ENCODE assay signal across 8 mouse cellular contexts in the genomic region with DNA sequence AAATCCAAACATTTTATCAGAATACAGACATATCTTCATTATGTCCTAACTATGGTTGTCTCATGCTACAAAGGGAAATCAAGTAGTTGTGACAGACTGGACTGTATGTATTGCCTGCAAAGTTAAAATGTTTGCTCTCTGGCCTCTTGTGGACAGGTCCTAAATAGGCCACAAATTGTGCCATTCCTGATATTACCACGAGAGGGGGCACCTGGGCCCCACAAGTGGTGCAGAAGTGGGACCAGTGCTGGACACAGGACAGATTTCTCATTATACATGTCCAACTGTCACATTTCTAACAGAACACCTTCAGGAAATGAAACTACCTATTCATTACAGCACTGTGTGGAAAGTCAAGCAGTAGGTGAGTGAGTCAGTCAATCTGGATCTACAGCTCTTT. TPM values are rescaled to one million over a fixed set of nuclear protein-coding genes. Genes with fewer than 3 reads are reported as not detected.
DNase-seq lines count a peak whose midpoint lies in the region; ATAC-seq lines count a peak whose summit lies in the region.

No protein-coding gene starts in this region.

- no peak overlapping the region for H3K27ac ChIP-seq in hindbrain, embryonic 11.5 days (ENCODE audit: low read depth, low read length)
- H3K27ac ChIP-seq in hindbrain, embryonic 12.5 days = no peak overlapping the region
- H3K27ac ChIP-seq in embryonic facial prominence, embryonic 14.5 days (replicated peaks; ENCODE audit: low read depth, low read length) = no peak overlapping the region

- no peaks in the 10 kb centered on the region for H3K4me1 ChIP-seq in hindbrain, embryonic 11.5 days (replicated peaks; ENCODE audit: control insufficient read depth, insufficient read depth, low read length)
- peaks cover 14% of the 10 kb centered on the region for H3K4me1 ChIP-seq in hindbrain, embryonic 12.5 days
- H3K4me1 ChIP-seq in embryonic facial prominence, embryonic 14.5 days (ENCODE audit: control insufficient read depth, insufficient read depth, low read length) = peaks cover 12% of the 10 kb centered on the region

- ATAC-seq in hindbrain, embryonic 11.5 days (ENCODE audit: low FRiP score) = no peak
- no peak for ATAC-seq in hindbrain, embryonic 12.5 days (ENCODE audit: low FRiP score)
- ATAC-seq in embryonic facial prominence, embryonic 14.5 days (ENCODE audit: low read depth) = no peak
- peak; percentile 59 for ATAC-seq in monocyte, adult 5-6 weeks (replicated peaks; ENCODE audit: insufficient number of reproducible peaks, low FRiP score, low TSS enrichment, poor library complexity, severe bottlenecking)
- no peak for ATAC-seq in activated CD4-positive, CD25-positive, alpha-beta regulatory T cell, adult 4 months

- H3K9ac ChIP-seq in hindbrain, embryonic 11.5 days (ENCODE audit: low read depth, low read length) = no peak overlapping the region
- H3K9ac ChIP-seq in hindbrain, embryonic 12.5 days = no peak overlapping the region
- H3K9ac ChIP-seq in embryonic facial prominence, embryonic 14.5 days (ENCODE audit: low read depth, low read length) = no peak overlapping the region

- peak; percentile 70 for DNase-seq in hindbrain, embryonic 11.5 days (ENCODE audit: low spot score)
- DNase-seq in CD4-positive helper T cell, adult 2 months (ENCODE audit: low read depth, low spot score) = peak; percentile 34
- peak; percentile 74 to 83 for DNase-seq in adrenal gland, postnatal 36 days
- DNase-seq in embryonic facial prominence, embryonic 14.5 days (ENCODE audit: low spot score) = peak; percentile 42
- DNase-seq in kidney, postnatal 25 days = peak; percentile 54 to 74

- WGBS in hindbrain, embryonic 11.5 days = 37% methylated on average over 1 of the region's 1 CpGs
- WGBS in hindbrain, embryonic 12.5 days = 44% methylated on average over 1 of the region's 1 CpGs
- 25% methylated on average over 1 of the region's 1 CpGs for WGBS in embryonic facial prominence, embryonic 14.5 days

- no peak overlapping the region for H3K4me3 ChIP-seq in hindbrain, embryonic 11.5 days (ENCODE audit: low read depth, low read length)
- no peak overlapping the region for H3K4me3 ChIP-seq in hindbrain, embryonic 12.5 days
- no peak overlapping the region for H3K4me3 ChIP-seq in embryonic facial prominence, embryonic 14.5 days (ENCODE audit: low read depth, low read length)

- no peaks in the 10 kb centered on the region for H3K27me3 ChIP-seq in hindbrain, embryonic 11.5 days (ENCODE audit: control insufficient read depth, insufficient read depth, low read length)
- no peaks in the 10 kb centered on the region for H3K27me3 ChIP-seq in hindbrain, embryonic 12.5 days
- H3K27me3 ChIP-seq in embryonic facial prominence, embryonic 14.5 days (replicated peaks; ENCODE audit: control insufficient read depth, insufficient read depth, low read length) = no peaks in the 10 kb centered on the region

- no peaks in the 10 kb centered on the region for H3K9me3 ChIP-seq in hindbrain, embryonic 11.5 days (ENCODE audit: control insufficient read depth, low read length)
- no peaks in the 10 kb centered on the region for H3K9me3 ChIP-seq in hindbrain, embryonic 12.5 days (replicated peaks)
- H3K9me3 ChIP-seq in embryonic facial prominence, embryonic 14.5 days (ENCODE audit: control insufficient read depth, low read length) = no peaks in the 10 kb centered on the region

- peaks cover 5% of the 10 kb centered on the region for H3K36me3 ChIP-seq in hindbrain, embryonic 11.5 days (ENCODE audit: control insufficient read depth, insufficient read depth, low read length)
- H3K36me3 ChIP-seq in hindbrain, embryonic 12.5 days = peaks cover 47% of the 10 kb centered on the region
- H3K36me3 ChIP-seq in embryonic facial prominence, embryonic 14.5 days (ENCODE audit: control insufficient read depth, insufficient read depth, low read length) = peaks cover 50% of the 10 kb centered on the region

- H3K4me2 ChIP-seq in hindbrain, embryonic 11.5 days (replicated peaks; ENCODE audit: low read depth, low read length) = no peak overlapping the region
- H3K4me2 ChIP-seq in hindbrain, embryonic 12.5 days (replicated peaks) = no peak overlapping the region
- H3K4me2 ChIP-seq in embryonic facial prominence, embryonic 14.5 days (ENCODE audit: low read depth, low read length) = no peak overlapping the region

RNA-seq across cellular contexts. Expression of a gene that starts 5.1 kb away (rescaled TPM):
- polyA plus RNA-seq in hindbrain, embryonic 11.5 days (2014; fragmentation: Nextera tagmentation; extraction: Ambion mirVana) = 16.2 and 20.5 TPM in 2 replicates
- 14.0 and 15.8 TPM in 2 replicates for polyA plus RNA-seq in hindbrain, embryonic 12.5 days (2016; fragmentation: Nextera tagmentation; extraction: Ambion mirVana)
- total RNA-seq in adrenal gland, postnatal 36 days (2021) = 10 to 100 TPM; 13.3 to 16.9 TPM
- polyA plus RNA-seq in embryonic facial prominence, embryonic 14.5 days (2014; fragmentation: Nextera tagmentation; extraction: Ambion mirVana) = 20.9 and 21.9 TPM in 2 replicates
- total RNA-seq in monocyte, adult 5-6 weeks (2017) = 1.8 to 9.9 TPM (median 4.4 TPM) in 3 replicates
- polyA plus RNA-seq in activated CD4-positive, CD25-positive, alpha-beta regulatory T cell, adult 4 months (2017; shearing (Covaris generic)) = 10 to 100 TPM; 19.0 to 21.7 TPM

RNA-seq across cellular contexts. Expression of a gene that starts 8.6 kb away (rescaled TPM):
- polyA plus RNA-seq in hindbrain, embryonic 11.5 days (2014; fragmentation: Nextera tagmentation; extraction: Ambion mirVana) = 0.36 and 0.52 TPM in 2 replicates
- 0.48 and 1.2 TPM in 2 replicates for polyA plus RNA-seq in hindbrain, embryonic 12.5 days (2016; fragmentation: Nextera tagmentation; extraction: Ambion mirVana)
- total RNA-seq in adrenal gland, postnatal 36 days (2021) = not detected
- polyA plus RNA-seq in embryonic facial prominence, embryonic 14.5 days (2014; fragmentation: Nextera tagmentation; extraction: Ambion mirVana) = 3.2 and 3.9 TPM in 2 replicates
- 4.5 TPM in 1 of 3 replicates, not detected in the others for total RNA-seq in monocyte, adult 5-6 weeks (2017)
- polyA plus RNA-seq in activated CD4-positive, CD25-positive, alpha-beta regulatory T cell, adult 4 months (2017; shearing (Covaris generic)) = not detected

RNA-seq across cellular contexts. Expression of a gene that starts 43.3 kb away (rescaled TPM):
- 64.2 and 76.5 TPM in 2 replicates for polyA plus RNA-seq in hindbrain, embryonic 11.5 days (2014; fragmentation: Nextera tagmentation; extraction: Ambion mirVana)
- 65.0 and 65.3 TPM in 2 replicates for polyA plus RNA-seq in hindbrain, embryonic 12.5 days (2016; fragmentation: Nextera tagmentation; extraction: Ambion mirVana)
- total RNA-seq in adrenal gland, postnatal 36 days (2021) = 10 to 100 TPM; 42.4 to 80.1 TPM
- 34.2 and 37.3 TPM in 2 replicates for polyA plus RNA-seq in embryonic facial prominence, embryonic 14.5 days (2014; fragmentation: Nextera tagmentation; extraction: Ambion mirVana)
- total RNA-seq in monocyte, adult 5-6 weeks (2017) = 18.0 to 31.9 TPM (median 18.3 TPM) in 3 replicates
- polyA plus RNA-seq in activated CD4-positive, CD25-positive, alpha-beta regulatory T cell, adult 4 months (2017; shearing (Covaris generic)) = 10 to 100 TPM; 41.8 to 53.2 TPM
